9 mouse cellular contexts compared by ENCODE assay signal in genomic region chr6:77475354-77475753, GRCm38 (mm10).
DNase-seq lines count a peak whose midpoint lies in the region; ATAC-seq lines count a peak whose summit lies in the region.
"Had no signal": no experiment of that assay in that cellular context is flagged by ENCODE, and none has a peak within 500 bp of the region (broad histone marks: within the 10 kb centered on the region; RNA-seq: fewer than 3 reads in every experiment).

No protein-coding gene starts in this region.

- peak; percentile 70; the same call in 1 of the 2 replicates for ATAC-seq in neural tube, embryonic 14.5 days (ENCODE audit: low read depth)

- no peak overlapping the region for H3K27ac ChIP-seq in neural tube, embryonic 14.5 days (ENCODE audit: low read depth, low read length)
- H3K27ac ChIP-seq: heart, embryonic 13.5 days had no signal

- H3K9me3 ChIP-seq in neural tube, embryonic 14.5 days (ENCODE audit: control insufficient read depth, low read length) = no peaks in the 10 kb centered on the region
- H3K9me3 ChIP-seq: heart, embryonic 13.5 days had no signal

- H3K9ac ChIP-seq in neural tube, embryonic 14.5 days (replicated peaks; ENCODE audit: low read depth, low read length) = no peak overlapping the region
- H3K9ac ChIP-seq: heart, embryonic 13.5 days had no signal

- no peak for DNase-seq in neural tube, embryonic 10.5 days (ENCODE audit: extremely low spot score, low spot score)
- DNase-seq in cerebellum, adult 9-11 months = peak; percentile 98
- peak; percentile 98 for DNase-seq in gonadal fat pad, adult 2 months (ENCODE audit: low read depth)
- DNase-seq in layer of hippocampus, postnatal 36 days = peak; percentile 55 to 57
- peak; percentile 62 to 70 for DNase-seq in right cerebral cortex, postnatal 36 days (ENCODE audit: low spot score in 2 of 2)
- DNase-seq in B cell, adult 2 months = no peak
- DNase-seq in spleen, postnatal 4 days (ENCODE audit: low spot score in 2 of 2) = no peak

- no peaks in the 10 kb centered on the region for H3K36me3 ChIP-seq in neural tube, embryonic 14.5 days (ENCODE audit: control insufficient read depth, insufficient read depth, low read length)
- H3K36me3 ChIP-seq: heart, embryonic 13.5 days had no signal

- H3K4me2 ChIP-seq in neural tube, embryonic 14.5 days (ENCODE audit: low read depth, low read length) = no peak overlapping the region
- H3K4me2 ChIP-seq: heart, embryonic 13.5 days had no signal

- no peaks in the 10 kb centered on the region for H3K4me1 ChIP-seq in neural tube, embryonic 14.5 days (ENCODE audit: control insufficient read depth, insufficient read depth, low read length)
- H3K4me1 ChIP-seq: heart, embryonic 13.5 days had no signal

- 34% methylated on average over 1 of the region's 1 CpGs for WGBS in neural tube, embryonic 14.5 days

- H3K4me3 ChIP-seq in neural tube, embryonic 14.5 days (ENCODE audit: low read depth, low read length) = no peak overlapping the region
- H3K4me3 ChIP-seq: heart, embryonic 13.5 days had no signal

- H3K27me3 ChIP-seq in neural tube, embryonic 14.5 days (ENCODE audit: control insufficient read depth, insufficient read depth, low read length) = no peaks in the 10 kb centered on the region
- H3K27me3 ChIP-seq: heart, embryonic 13.5 days had no signal

Comparison
In these comparisons a context has a peak if more than half of its experiments do, and no peak if none do; other contexts are left out.
1. DNase-seq: peak in cerebellum, adult 9-11 months (single experiment), gonadal fat pad, adult 2 months (single experiment), layer of hippocampus, postnatal 36 days (2 of 2) and right cerebral cortex, postnatal 36 days (2 of 2); none in neural tube, embryonic 10.5 days (single experiment), B cell, adult 2 months (0 of 2) and spleen, postnatal 4 days (0 of 2).